Mouse (Mus musculus): ENCODE measurements around the gene Agxt2. TPM values are rescaled to one million over a fixed set of nuclear protein-coding genes. Genes with fewer than 3 reads are reported as not detected.

Gene Agxt2
- polyA plus RNA-seq, 1 experiment from 2014 or later: not detected

- TF ChIP-seq CTCF (IDR thresholded peaks at IDR 0.05) (no peak), EP300 (IDR thresholded peaks at IDR 0.05) (no peak)
- no peak for DNase-seq (ENCODE audit: low spot score)
These were observed 28.9 kb downstream of the Agxt2 start for GRCm38 (mm10) chr15:10387263-10387662.

GRCm38 (mm10) chr15:10399795-10400194 lies 41.5 kb downstream of the Agxt2 start:
- no peak overlapping the region for H3K27ac ChIP-seq (ENCODE audit: low read length)
- peak; percentile 86 for DNase-seq (ENCODE audit: low spot score)

More at GRCm38 (mm10) chr15:10387263-10387662, 28.9 kb downstream of the Agxt2 start:
- 78% methylated on average over 2 of the region's 2 CpGs for WGBS
- ATAC-seq: no peak
- H3K9ac ChIP-seq (replicated peaks; ENCODE audit: low read depth): no peak overlapping the region
- H3K36me3 ChIP-seq (ENCODE audit: insufficient read depth, low read length): no peaks in the 10 kb centered on the region
- H3K27ac ChIP-seq (ENCODE audit: low read length): no peak overlapping the region
- no peaks in the 10 kb centered on the region for H3K9me3 ChIP-seq (ENCODE audit: low read length)
- no peak overlapping the region for H3K4me2 ChIP-seq (replicated peaks; ENCODE audit: low read depth, low read length)
- H3K4me3 ChIP-seq (ENCODE audit: low read depth, low read length): no peak overlapping the region
- no peaks in the 10 kb centered on the region for H3K4me1 ChIP-seq (ENCODE audit: insufficient read depth, low read depth, low read length)
- no peaks in the 10 kb centered on the region for H3K27me3 ChIP-seq (replicated peaks; ENCODE audit: insufficient read depth, low read length)

DNA sequence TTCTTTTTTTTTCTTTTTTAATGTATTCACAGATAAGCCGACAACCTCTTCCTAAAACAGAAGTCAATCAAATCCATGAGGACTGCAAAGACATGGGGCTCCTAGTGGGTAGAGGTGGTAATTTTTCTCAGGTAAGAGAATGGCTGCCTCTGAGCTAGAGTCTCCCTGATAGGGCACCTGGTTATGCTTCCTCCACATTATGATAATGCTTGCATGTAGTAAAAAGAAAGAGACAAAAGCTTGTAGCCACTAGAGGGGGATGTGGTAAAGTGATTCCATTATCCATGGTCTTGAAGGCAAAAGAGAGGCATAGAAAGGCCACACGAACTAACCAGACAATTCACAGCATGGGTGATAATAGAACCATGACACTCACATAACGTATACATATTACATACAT lies 42.1 kb downstream of the Agxt2 start:
- Histone ChIP-seq H3K4me3 (ENCODE audit: low read depth, low read length) (no peak overlapping the region), H3K4me2 (replicated peaks; ENCODE audit: low read depth, low read length) (no peak overlapping the region), H3K9me3 (ENCODE audit: low read length) (no peaks in the 10 kb centered on the region), H3K9ac (replicated peaks; ENCODE audit: low read depth) (no peak overlapping the region), H3K27me3 (replicated peaks; ENCODE audit: insufficient read depth, low read length) (no peaks in the 10 kb centered on the region), H3K36me3 (ENCODE audit: insufficient read depth, low read length) (no peaks in the 10 kb centered on the region), H3K4me1 (ENCODE audit: insufficient read depth, low read depth, low read length) (no peaks in the 10 kb centered on the region), H3K27ac (ENCODE audit: low read length) (no peak overlapping the region)
- peak; percentile 53 for DNase-seq (ENCODE audit: low spot score)
- TF ChIP-seq CTCF (IDR thresholded peaks at IDR 0.05) (peak; percentile 55), EP300 (IDR thresholded peaks at IDR 0.05) (no peak)
- 70% methylated on average over 3 of the region's 3 CpGs for WGBS
- ATAC-seq: peak; percentile 75

More at GRCm38 (mm10) chr15:10399795-10400194, 41.5 kb downstream of the Agxt2 start:
- Histone ChIP-seq H3K9ac (replicated peaks; ENCODE audit: low read depth) (no peak overlapping the region), H3K4me2 (replicated peaks; ENCODE audit: low read depth, low read length) (no peak overlapping the region), H3K9me3 (ENCODE audit: low read length) (no peaks in the 10 kb centered on the region), H3K4me3 (ENCODE audit: low read depth, low read length) (no peak overlapping the region), H3K36me3 (ENCODE audit: insufficient read depth, low read length) (no peaks in the 10 kb centered on the region), H3K27me3 (replicated peaks; ENCODE audit: insufficient read depth, low read length) (no peaks in the 10 kb centered on the region), H3K4me1 (ENCODE audit: insufficient read depth, low read depth, low read length) (no peaks in the 10 kb centered on the region)
- 0 out of 2 replicates have a peak, but pooled peaks have one; percentile 13 for TF ChIP-seq EP300 (IDR thresholded peaks at IDR 0.05)
- no peak for TF ChIP-seq CTCF (IDR thresholded peaks at IDR 0.05)
- WGBS: 41% methylated on average over 2 of the region's 2 CpGs
- ATAC-seq: peak; percentile 98

GRCm38 (mm10) chr15:10409842-10410241 lies 51.5 kb downstream of the Agxt2 start:
- TF ChIP-seq CTCF (IDR thresholded peaks at IDR 0.05) (no peak), EP300 (IDR thresholded peaks at IDR 0.05) (no peak)
- H3K4me3 ChIP-seq (ENCODE audit: low read depth, low read length): no peak overlapping the region
- no peak for ATAC-seq

GRCm38 (mm10) chr15:10410881-10411280 lies 52.5 kb downstream of the Agxt2 start:
- ATAC-seq: no peak

More at GRCm38 (mm10) chr15:10409842-10410241, 51.5 kb downstream of the Agxt2 start:
- Histone ChIP-seq H3K9ac (replicated peaks; ENCODE audit: low read depth) (no peak overlapping the region), H3K27me3 (replicated peaks; ENCODE audit: insufficient read depth, low read length) (no peaks in the 10 kb centered on the region), H3K4me1 (ENCODE audit: insufficient read depth, low read depth, low read length) (no peaks in the 10 kb centered on the region), H3K9me3 (ENCODE audit: low read length) (no peaks in the 10 kb centered on the region), H3K27ac (ENCODE audit: low read length) (no peak overlapping the region), H3K4me2 (replicated peaks; ENCODE audit: low read depth, low read length) (no peak overlapping the region), H3K36me3 (ENCODE audit: insufficient read depth, low read length) (no peaks in the 10 kb centered on the region)
- DNase-seq (ENCODE audit: low spot score): no peak
- 79% methylated on average over 3 of the region's 3 CpGs for WGBS

GRCm38 (mm10) chr15:10413656-10414055 lies 55.3 kb downstream of the Agxt2 start:
- no peaks in the 10 kb centered on the region for H3K9me3 ChIP-seq (ENCODE audit: low read length)
- no peak overlapping the region for H3K9ac ChIP-seq (replicated peaks; ENCODE audit: low read depth)
- no peak overlapping the region for H3K27ac ChIP-seq (ENCODE audit: low read length)
- WGBS: 78% methylated on average over 6 of the region's 6 CpGs
- H3K4me3 ChIP-seq (ENCODE audit: low read depth, low read length): no peak overlapping the region
- no peaks in the 10 kb centered on the region for H3K36me3 ChIP-seq (ENCODE audit: insufficient read depth, low read length)
- TF ChIP-seq EP300 (IDR thresholded peaks at IDR 0.05) (no peak), CTCF (IDR thresholded peaks at IDR 0.05) (no peak)
- DNase-seq (ENCODE audit: low spot score): no peak
- no peaks in the 10 kb centered on the region for H3K4me1 ChIP-seq (ENCODE audit: insufficient read depth, low read depth, low read length)
- no peak for ATAC-seq
- no peaks in the 10 kb centered on the region for H3K27me3 ChIP-seq (replicated peaks; ENCODE audit: insufficient read depth, low read length)
- H3K4me2 ChIP-seq (replicated peaks; ENCODE audit: low read depth, low read length): no peak overlapping the region

More at GRCm38 (mm10) chr15:10410881-10411280, 52.5 kb downstream of the Agxt2 start:
- DNase-seq (ENCODE audit: low spot score): no peak
- H3K27me3 ChIP-seq (replicated peaks; ENCODE audit: insufficient read depth, low read length): no peaks in the 10 kb centered on the region
- no peak overlapping the region for H3K27ac ChIP-seq (ENCODE audit: low read length)
- no peaks in the 10 kb centered on the region for H3K36me3 ChIP-seq (ENCODE audit: insufficient read depth, low read length)
- H3K9me3 ChIP-seq (ENCODE audit: low read length): no peaks in the 10 kb centered on the region
- H3K9ac ChIP-seq (replicated peaks; ENCODE audit: low read depth): no peak overlapping the region
- no peak for TF ChIP-seq EP300 (IDR thresholded peaks at IDR 0.05)
- TF ChIP-seq CTCF (IDR thresholded peaks at IDR 0.05): no peak
- H3K4me2 ChIP-seq (replicated peaks; ENCODE audit: low read depth, low read length): no peak overlapping the region
- H3K4me3 ChIP-seq (ENCODE audit: low read depth, low read length): no peak overlapping the region
- H3K4me1 ChIP-seq (ENCODE audit: insufficient read depth, low read depth, low read length): no peaks in the 10 kb centered on the region
- WGBS: 80% methylated on average over 2 of the region's 2 CpGs

All from lung, postnatal 0 days (tissue).